Mouse (Mus musculus): ENCODE measurements around the gene Cyld.

DNA sequence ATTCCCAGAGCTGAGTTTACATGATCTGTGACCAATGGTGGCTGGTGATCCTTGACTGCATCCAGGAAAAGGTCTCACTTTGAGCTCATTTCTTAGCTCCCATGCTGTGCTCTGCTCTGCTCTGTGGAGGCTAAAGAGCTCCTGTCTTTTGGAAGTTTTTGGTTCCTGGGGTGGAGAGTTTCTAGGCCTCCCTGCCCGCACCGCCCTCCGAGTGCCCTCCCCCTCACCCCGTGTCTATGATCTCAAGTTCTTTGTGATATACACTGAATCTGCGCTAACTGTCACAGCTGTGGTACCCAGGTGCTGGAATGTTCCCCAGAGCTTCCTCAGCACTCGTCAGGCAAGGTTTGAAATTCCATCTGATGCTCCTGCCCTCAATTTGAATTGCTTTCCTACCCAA lies 26.0 kb upstream of the Cyld start:
- TF ChIP-seq GATA1 (IDR thresholded peaks at IDR 0.05; ENCODE audit: low read depth, low read length) (no peak), TCF12 (IDR thresholded peaks at IDR 0.05; ENCODE audit: low read depth, low read length) (no peak), CTCF (IDR thresholded peaks at IDR 0.05 in 2 of 3, conservative IDR thresholded peaks at IDR 0.05 in 1 of 3; ENCODE audit: control insufficient read depth in 1 of 3, insufficient read depth in 1 of 3, low read depth in 2 of 3, low read length in 3 of 3, poor library complexity in 1 of 3, severe bottlenecking in 1 of 3) (no peak), POLR2A (IDR thresholded peaks at IDR 0.05; ENCODE audit: control insufficient read depth in 1 of 2, insufficient read depth in 1 of 2, low read depth in 1 of 2, low read length in 2 of 2, poor library complexity in 1 of 2) (no peak), MEF2A (IDR thresholded peaks at IDR 0.05; ENCODE audit: extremely low read depth, insufficient replicate concordance, low read depth, low read length, poor library complexity, severe bottlenecking) (no peak), USF1 (IDR thresholded peaks at IDR 0.05; ENCODE audit: low read depth, low read length) (no peak)

Measured in MEL (cell line).